Mouse (Mus musculus) adipocyte (in vitro differentiated cells): ENCODE results near the gene Ifna1.
A peak's percentile ranks its signal among the peaks of the same experiment; 100 is the strongest.
"Not testable (repeated sequence)": the region's sequence is repeated elsewhere in the genome, so short reads cannot be mapped to it uniquely, and the experiment has no call there.

ENCODE experiments used
- DNase-seq: peaks from one replicate; pipeline ENCODE4 v3.0.0-alpha.2; 2016; ENCODE audit warnings: low spot score

The Ifna1 gene

DNA sequence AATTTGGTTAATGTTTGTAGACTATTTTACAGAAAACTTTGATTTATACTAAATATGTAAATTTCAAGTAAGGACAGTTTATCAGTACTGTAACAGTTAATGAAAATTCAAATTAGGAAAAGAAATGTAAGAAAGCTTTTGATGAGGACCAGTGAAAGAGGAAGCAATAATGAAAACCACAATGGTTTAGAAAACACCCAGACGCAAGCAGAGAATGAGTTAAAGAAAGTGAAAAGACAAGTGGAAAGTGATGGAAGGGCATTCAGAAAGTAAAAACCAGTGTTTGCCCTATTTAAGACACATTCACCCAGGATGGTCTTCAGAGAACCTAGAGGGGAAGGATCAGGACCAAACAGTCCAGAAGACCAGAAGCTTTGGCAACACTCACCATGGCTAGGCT is at the start of gene Ifna1:
Gene Ifna1 (plus strand): TSS at position 390 of the 400 bp plus-strand sequence.
- DNase-seq: no peak

DNA sequence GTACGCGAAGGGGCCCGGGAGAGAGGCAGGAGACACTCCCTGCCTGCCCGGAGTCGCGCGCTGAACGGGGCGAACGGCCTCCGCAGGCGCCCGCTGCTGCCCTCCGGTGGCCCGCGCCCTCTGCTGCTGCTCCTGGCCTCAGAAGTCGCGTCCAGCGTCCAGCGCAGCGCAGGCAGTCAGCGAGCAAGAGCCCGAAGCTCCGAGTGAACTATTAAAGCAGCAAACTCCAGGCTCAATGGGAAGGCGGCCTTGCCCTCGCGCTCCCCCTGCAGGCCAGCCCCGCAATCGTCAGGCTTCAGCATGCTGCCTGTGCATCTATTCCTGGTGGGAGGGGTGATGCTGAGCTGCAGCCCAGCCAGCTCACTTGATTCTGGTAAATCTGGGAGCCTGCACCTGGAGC is 46.9 kb upstream of the Ifna1 start, which contains the start of gene Gm13287:
Gene Gm13287 (plus strand): TSS at position 301 of the 400 bp plus-strand sequence.
- not testable (repeated sequence) for DNase-seq

DNA sequence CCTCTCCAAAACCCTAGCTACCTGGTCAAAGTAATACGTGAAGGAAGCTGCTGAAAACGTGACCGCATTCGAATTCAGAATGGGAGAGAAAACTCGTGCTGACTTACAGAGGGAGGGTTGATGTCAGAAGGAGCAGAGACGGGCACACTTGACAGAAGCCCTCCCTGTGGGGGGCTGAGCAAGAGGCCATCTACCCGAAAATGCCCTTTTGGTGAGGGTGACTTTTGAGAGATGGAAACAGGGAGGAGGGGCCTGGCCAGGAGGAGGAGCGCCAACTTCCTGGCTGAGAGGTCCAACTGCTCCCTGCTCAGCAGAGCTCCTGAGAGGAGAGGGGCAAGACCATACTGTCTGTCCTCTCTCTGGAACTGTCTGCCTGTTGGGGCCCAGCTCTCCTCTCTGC is 44.7 kb upstream of the Ifna1 start, which contains the start of gene Gm13288:
Gene Gm13288 (plus strand): TSS at position 301 of the 400 bp plus-strand sequence.
- not testable (repeated sequence) for DNase-seq

DNA sequence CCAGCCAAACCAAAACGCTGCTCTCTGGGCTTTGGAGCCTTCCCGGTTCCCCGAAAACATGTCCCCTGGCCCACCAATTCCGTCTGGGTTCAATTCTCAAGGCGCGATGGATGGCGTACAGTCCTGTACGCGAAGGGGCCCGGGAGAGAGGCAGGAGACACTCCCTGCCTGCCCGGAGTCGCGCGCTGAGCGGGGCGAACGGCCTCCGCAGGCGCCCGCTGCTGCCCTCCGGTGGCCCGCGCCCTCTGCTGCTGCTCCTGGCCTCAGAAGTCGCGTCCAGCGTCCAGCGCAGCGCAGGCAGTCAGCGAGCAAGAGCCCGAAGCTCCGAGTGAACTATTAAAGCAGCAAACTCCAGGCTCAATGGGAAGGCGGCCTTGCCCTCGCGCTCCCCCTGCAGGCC is 44.1 kb upstream of the Ifna1 start:
- DNase-seq: not testable (repeated sequence)

DNA sequence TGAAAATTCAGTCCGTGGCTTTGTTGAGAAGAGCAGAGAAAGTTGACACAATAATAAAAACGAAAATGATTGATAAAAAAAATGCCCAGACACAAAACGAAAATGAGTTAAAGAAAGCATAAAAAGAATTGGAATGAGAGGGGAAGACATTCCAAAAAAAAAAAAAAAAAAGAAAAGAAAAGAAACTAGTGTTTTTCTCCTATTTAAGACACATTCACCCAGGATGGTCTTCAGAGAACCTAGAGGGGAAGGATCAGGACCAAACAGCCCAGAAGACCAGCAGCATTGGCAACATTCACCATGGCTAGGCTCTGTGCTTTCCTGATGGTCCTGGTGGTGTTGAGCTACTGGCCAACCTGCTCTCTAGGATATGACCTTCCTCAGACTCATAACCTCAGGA is 34.0 kb upstream of the Ifna1 start, which contains the start of gene Ifna7:
Gene Ifna7 (plus strand): TSS at position 301 of the 400 bp plus-strand sequence.
- DNase-seq: no peak

DNA sequence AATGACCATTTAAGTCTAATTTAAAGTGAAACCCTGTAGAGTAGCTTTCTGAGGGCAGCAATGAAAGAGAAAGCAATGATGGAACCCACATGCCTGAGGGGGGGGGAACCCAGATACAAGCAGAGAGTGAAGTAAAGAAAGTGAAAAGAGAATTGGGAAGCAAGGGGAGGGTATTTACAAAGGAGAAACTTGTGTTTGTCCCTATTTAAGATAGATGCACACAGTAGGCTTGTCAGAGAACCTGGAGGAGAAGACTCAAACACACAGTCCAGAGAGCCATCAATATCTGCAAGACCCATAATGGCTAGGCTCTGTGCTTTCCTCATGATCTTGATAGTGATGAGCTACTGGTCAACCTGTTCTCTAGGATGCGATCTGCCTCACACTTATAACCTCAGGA is 30.2 kb upstream of the Ifna1 start, which contains the start of gene Ifna11:
Gene Ifna11 (plus strand): TSS at position 301 of the 400 bp plus-strand sequence.
- no peak for DNase-seq

DNA sequence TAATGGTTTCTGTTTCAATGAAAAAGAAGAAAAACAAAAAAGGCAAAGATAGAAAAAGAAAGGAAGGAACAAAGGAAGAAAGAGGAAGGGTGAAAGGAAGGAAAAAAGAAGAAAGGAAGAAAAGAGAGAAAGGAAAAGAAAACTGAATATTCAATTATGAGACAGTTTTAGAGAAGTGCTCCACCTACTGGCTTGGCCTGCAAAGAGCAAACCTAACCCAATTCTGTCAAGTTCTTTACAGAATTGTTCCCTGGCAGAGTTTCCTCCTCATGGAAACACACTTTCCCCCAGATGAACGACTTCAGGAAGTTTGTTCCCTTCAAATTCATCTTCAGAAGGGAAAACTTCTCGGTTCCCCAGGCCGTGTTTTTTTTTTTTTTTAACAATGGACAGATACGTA is 26.9 kb upstream of the Ifna1 start:
- peak; percentile 27 for DNase-seq

DNA sequence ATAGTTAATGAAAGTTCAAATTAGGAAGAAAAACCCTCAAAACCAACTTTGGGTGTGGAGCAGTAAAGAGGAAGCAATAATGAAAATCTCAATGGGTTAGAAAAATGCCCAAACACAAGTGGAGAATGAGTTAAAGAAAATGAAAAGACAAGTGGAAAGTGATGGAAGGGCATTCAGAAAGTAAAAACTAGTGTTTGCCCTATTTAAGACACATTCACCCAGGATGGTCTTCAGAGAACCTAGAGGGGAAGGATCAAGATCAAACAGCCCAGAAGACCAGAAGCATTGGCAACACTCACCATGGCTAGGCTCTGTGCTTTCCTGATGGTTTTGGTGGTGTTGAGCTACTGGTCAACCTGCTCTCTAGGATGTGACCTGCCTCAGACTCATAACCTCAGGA is 22.8 kb upstream of the Ifna1 start, which contains the start of gene Ifna6:
Gene Ifna6 (plus strand): TSS at position 301 of the 400 bp plus-strand sequence.
- DNase-seq: not testable (repeated sequence)

DNA sequence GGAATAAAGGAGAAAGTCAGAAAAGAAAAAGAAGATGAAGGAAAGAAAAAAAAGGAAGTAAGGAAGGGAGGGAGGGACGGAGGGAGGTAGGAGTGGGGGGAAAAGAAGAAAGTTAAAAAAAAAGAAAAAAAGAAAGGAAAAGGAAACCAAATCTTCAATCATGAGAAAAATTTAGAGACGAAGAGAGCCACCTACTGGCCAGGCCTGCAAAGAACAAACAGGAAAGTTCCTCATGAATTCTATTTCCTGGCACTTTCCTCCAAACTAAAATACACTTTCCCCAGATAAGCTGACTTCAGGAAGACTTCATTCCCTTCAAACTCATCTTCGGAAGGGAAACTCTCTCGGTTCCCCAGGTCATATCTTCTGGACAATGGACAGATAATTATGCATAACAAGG is 19.4 kb upstream of the Ifna1 start:
- DNase-seq: peak; percentile 39

DNA sequence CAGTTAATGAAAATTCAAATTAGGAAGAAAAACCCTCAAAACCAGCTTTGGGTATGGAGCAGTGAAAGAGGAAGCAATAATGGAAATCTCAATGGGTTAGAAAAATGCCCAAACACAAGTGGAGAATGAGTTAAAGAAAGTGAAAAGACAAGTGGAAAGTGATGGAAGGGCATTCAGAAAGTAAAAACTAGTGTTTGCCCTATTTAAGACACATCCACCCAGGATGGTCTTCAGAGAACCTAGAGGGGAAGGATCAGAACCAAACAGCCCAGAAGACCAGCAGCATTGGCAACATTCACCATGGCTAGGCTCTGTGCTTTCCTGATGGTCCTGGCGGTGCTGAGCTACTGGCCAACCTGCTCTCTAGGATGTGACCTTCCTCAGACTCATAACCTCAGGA is 14.7 kb upstream of the Ifna1 start, which contains the start of gene Ifna5:
Gene Ifna5 (plus strand): TSS at position 301 of the 400 bp plus-strand sequence.
- DNase-seq: not testable (repeated sequence)

DNA sequence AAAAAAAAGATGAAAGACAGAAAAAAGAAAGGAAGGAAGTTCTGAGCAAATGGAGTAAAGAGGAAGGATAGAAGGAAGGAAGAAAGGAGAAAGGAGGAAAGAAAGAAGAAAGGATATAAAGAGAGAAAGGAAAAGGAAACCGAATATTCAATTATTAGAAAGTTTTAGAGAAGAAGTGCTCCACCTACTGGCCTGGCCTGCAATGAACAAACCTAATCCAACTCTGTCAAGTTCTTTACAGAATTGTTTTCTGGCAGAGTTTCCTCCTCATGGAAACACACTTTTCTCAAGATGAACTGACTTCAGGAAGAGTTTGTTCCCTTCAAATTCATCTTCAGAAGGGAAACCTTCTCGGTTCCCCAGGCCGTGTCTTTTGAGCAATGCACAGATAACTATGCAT is 11.1 kb upstream of the Ifna1 start:
- peak; percentile 23 for DNase-seq

DNA sequence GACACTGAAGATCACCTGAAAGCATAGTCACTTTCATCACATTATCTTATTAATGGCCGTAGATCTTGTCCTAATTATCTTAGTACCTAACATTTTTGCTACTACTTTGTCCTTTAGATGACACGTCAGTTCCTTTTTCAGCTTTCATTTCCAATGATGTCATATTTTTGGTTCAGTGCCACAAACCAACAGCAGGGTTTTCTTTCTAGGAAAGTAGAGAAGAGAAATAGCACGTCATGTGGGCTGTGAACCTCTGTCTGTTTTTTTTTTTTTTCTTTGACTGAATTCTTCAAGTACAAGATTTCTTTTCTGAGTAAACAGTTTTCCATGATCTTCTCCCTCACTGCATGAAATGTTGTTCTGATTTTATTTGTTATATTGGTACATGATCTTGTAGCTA is 9.8 kb upstream of the Ifna1 start:
- DNase-seq: no peak

DNA sequence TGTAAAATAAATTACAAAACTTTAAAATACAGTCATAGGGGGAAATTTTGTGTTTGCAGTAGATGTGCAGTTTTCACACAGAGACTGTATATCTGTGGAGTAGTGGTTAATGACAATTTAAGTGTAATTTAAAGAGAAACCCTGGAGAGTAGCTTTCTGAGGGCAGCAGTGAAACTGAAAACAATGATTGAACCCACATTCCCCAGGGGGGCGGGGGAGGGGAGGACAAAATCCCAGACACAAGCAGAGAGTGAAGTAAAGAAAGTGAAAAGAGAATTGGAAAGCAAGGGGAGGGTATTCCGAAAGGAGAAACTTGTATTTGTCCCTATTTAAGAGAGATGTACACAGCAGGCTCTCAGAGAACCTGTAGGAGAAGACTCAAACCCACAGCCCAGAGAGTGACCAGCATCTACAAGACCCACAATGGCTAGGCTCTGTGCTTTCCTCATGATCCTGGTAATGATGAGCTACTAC is 8.4 kb upstream of the Ifna1 start, which contains the start of gene Ifna4:
Gene Ifna4 (plus strand): TSS at position 424 of the 474 bp plus-strand sequence.
- DNase-seq: no peak

DNA sequence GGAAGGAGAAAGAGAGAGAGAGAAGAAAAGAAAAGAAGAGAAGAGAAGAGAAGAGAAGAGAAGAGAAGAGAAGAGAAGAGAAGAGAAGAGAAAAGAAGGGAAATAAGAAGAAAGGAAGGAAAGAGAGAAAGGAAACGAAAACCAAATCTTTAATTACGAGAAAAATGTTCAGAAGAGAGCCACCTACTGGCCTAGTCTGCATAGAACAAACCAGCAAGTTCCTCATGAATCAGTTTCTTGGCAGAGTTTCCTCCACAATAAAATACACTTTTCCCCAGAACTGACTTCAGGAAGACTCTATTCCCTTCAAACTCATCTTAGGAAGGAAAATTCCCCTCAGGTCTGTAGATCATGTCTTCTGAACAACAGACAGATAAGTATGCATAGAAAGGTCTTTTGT is 4.6 kb upstream of the Ifna1 start:
- DNase-seq: peak; percentile 14

DNA sequence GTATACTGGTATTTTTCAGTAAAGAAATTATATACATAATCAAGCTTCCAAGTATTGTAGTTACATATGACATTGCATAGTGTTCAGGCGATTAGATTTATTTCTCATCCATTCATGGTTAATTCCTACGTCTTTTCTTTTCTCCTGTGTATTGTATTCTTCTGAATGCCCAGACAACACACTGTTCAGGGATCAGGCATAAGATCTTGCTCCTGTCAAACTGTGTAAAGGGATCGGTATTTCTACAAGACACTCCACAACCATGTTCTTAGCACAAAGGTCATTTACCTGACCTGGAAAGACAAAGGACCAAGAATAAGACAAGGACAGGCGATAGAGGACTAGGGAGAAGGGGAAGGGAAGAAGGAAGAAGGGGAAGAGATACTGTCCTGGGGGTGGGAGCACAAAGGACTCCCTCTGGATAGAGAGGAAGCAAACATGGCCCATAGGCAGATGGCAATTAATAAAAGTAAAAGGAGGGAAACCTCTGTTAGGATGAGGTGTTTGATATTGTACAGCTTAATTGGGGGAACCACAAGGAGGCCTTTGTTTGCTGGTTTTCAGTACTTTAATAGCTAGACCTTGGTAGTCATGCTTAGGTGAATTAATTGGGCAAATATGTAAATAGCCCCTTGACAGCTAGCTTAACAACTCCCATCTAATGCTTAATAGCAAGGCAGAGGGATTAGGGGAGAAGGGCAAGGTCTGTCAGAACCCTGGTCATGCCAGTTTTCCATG is 1.3 kb downstream of the Ifna1 start:
- no peak for DNase-seq

DNA sequence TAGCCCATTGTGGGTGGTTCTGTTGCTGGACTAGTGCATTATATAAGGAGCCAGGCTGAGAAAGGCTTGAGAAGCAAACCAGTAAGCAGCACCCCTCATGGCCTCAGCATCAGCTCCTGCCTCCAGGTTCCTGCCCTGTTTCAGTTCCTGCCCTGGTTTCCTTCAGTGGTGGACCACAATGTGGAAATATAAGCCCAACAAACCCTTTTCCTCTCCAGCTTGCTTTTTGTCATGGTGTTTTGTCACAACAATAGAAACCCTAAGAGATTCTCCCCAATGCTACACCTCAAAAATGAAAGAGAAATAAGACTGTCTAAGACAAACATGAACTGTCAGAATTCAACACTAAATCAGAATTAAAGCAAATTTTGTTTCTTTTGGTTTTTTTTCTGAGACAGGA is 9.3 kb downstream of the Ifna1 start:
- DNase-seq: no peak

DNA sequence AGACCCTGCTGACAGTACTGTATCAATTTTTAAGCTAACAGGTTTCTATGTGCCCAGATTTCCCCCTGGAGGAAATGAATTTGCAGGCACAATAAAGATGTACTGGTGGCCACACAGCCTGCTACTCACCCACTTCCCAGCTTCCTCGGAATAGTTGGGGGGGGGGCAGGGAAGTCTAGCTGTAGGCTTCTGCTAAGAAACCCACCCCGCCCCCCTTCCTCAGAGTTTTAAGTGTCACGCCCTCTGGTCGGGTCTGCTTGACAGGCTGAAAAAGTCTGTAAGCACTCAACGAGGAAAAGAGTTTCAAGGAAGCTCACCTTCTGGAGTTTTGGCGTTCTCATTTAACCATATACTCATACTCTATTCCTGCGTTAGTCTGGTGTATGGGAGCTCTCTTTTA is 13.4 kb downstream of the Ifna1 start:
- DNase-seq: no peak

DNA sequence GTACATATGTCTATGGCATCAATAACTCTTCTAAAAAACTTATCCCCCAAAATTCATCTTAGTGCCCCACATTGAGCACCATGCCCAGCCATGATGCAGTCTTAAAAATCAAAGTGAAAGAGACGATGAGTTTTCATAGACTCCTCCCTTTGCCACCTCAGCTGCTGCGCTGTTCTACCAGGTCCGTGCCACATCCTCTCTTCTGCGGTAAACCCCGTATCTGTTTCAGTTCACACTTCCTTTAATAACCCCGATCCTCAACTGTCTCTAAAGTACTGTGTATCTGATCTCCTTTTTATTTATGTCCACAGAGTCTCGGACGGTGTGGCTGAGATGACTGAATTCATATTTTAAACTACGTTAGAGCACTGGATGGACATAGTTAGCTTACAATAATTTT is 14.7 kb downstream of the Ifna1 start:
- DNase-seq: no peak

DNA sequence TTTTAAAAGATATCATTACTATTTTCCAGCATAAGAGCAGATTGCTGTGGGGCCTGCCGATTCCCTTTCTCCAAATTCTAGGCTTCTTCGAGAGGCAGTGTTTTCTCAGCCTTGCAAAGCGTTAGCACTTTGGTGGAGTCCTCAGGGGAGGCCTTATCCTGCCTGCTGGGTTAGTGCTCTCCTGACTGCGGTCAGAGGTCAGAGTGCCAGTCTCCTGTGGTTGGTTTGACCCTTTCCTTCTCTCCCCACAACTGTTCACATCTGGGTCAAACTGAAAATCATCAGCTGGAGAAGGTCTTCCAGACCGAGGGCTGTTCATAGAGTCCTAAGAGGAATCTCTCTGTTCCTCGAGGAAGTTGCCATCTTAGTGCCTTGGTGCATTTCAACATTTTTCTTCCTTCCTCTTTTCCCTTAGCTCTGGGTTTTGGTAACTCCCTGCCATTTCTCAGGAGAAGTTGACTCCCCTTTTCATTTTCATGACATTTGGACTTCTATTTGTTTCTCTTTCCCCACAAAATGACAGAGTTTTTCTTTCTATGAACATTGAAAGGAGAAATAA is 15.2 kb downstream of the Ifna1 start:
- DNase-seq: no peak

DNA sequence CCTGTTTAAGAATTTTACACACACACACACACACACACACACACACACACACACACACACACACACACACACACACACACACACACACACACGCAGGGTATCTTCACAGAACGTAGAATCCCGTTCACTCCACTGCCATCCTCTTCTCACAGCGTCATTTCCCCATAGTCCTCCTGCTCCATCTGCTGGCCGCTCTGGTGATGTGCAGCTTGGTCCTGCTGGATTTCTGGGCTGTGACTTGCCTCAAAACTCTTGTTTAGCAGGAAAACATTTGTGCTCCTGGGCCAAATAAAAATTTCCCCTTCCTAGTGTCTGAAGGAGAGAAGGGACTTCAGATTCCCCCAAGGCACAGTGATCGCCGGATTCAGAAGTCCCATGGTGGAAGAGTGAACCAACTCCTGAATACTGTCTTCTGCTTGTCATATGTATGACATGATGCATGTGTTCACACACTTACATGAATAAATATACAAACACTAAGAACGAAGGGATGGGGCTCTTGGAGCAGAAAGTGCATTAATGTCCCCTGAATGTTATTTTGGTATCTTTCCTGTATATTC is 17.6 kb downstream of the Ifna1 start:
- peak; percentile 81 for DNase-seq

DNA sequence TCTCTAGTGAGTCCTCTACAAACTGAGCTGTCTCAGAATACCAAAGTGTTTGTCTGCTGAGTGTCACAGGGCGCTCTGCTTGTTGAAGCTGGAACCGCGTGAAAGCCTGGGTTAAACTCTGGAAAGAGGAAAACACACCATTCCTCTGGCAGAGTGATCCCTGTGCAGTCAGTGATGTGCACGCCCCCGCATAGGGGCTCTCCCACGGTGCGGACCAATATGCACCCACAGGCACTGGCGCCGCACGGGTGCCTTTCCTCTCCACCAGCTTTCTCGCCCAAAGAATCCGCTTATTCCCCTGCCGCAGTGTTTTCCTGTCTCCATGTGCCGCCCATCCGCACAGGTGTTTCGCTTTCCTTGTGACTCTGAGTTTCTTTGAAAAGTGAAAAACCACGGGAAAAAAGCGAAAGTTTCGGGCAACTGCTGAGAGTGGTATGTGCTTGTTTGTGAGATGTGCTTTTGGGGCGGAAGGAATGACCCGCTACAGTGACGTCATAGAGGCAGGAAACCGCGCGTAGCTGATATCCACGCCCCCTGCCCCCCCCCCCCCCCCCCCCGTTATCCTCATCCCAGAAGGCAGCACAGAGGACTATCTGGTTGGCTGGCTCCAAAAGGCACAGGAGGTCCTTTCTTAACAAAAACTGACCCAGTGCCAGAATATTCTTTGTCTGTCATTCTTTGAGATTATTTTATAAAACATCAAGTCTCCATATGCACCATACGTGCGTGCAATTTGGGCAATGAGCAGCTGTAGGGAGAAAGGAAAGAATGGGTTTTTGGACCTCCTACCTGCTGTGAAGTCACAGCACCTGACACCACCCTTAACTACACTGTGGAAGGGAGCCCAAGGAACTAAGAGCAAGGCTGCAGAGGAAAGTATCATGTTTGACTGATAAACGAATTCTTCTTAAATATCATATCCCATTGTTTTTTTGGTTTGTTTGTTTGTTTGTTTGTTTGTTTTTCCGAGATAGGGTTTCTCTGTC is 18.3 kb downstream of the Ifna1 start:
- peak; percentile 7 for DNase-seq
